Mouse (Mus musculus) heart, embryonic 11.5 days (tissue): ENCODE data around the gene Crk. TPM values are rescaled to one million over a fixed set of nuclear protein-coding genes. Genes with fewer than 3 reads are reported as not detected.

ENCODE experiments used
- ATAC-seq: fragments of 200-750 bp; cut with Nextera tagmentation; replicated peaks from 2 replicates; pipeline ENCODE4 v1.8.0; 2017; ENCODE audit warnings: moderate library complexity; ENCODE audit not compliant: insufficient number of reproducible peaks, low FRiP score, low TSS enrichment
- H3K27ac ChIP-seq: fragments of 300-500 bp; sonication (generic); 2 replicates; pipeline ENCODE4 v1.5.1; 2014; ENCODE audit warnings: mild to moderate bottlenecking, low read depth, low read length
- H3K27me3 ChIP-seq: fragments of 300-500 bp; sonication (generic); 2 replicates; pipeline ENCODE4 v1.6.1; 2014; ENCODE audit warnings: mild to moderate bottlenecking, low read length, mixed read lengths; ENCODE audit not compliant: control insufficient read depth, insufficient read depth
- H3K36me3 ChIP-seq: fragments of 300-500 bp; sonication (generic); 2 replicates; pipeline ENCODE4 v1.6.1; 2014; ENCODE audit warnings: mild to moderate bottlenecking, low read length, moderate library complexity, mixed read lengths; ENCODE audit not compliant: control insufficient read depth, insufficient read depth
- H3K4me1 ChIP-seq: fragments of 300-500 bp; sonication (generic); 2 replicates; pipeline ENCODE4 v1.6.1; 2014; ENCODE audit warnings: low read length; ENCODE audit not compliant: control insufficient read depth, insufficient read depth
- H3K4me2 ChIP-seq: fragments of 300-500 bp; sonication (generic); 2 replicates; pipeline ENCODE4 v1.6.1; 2014; ENCODE audit warnings: mild to moderate bottlenecking, moderate library complexity
- H3K4me3 ChIP-seq: fragments of 300-500 bp; sonication (generic); 2 replicates; pipeline ENCODE4 v1.5.1; 2014; ENCODE audit warnings: low read depth, low read length
- H3K9ac ChIP-seq: fragments of 300-500 bp; sonication (generic); 2 replicates; pipeline ENCODE4 v1.6.1; 2014; ENCODE audit warnings: mild to moderate bottlenecking, low read depth, low read length, moderate library complexity
- H3K9me3 ChIP-seq: fragments of 300-500 bp; sonication (generic); replicated peaks from 2 replicates; pipeline ENCODE4 v1.6.1; 2016; ENCODE audit warnings: low read length; ENCODE audit not compliant: control insufficient read depth
- WGBS: fragments of 180-500 bp; shearing (Covaris S2); extraction: QIAGEN DNeasy Blood & Tissue Kit; methylation state at CpG from one replicate; pipeline ENCODE4 v1.1.7; 2014; ENCODE audit not compliant: insufficient replicate concordance; 5-methylcytosine and 5-hydroxymethylcytosine counted together
- polyA plus RNA-seq: library from polyadenylated mRNA; unstranded; fragments of >200 nt; fragmentation: Nextera tagmentation; extraction: Ambion mirVana; gene quantifications from 2 replicates; pipeline ENCODE4 v1.2.1, GENCODE M21; 2014

Crk gene
- polyA plus RNA-seq, 1 experiment from 2014 or later = 90.3 TPM

DNA sequence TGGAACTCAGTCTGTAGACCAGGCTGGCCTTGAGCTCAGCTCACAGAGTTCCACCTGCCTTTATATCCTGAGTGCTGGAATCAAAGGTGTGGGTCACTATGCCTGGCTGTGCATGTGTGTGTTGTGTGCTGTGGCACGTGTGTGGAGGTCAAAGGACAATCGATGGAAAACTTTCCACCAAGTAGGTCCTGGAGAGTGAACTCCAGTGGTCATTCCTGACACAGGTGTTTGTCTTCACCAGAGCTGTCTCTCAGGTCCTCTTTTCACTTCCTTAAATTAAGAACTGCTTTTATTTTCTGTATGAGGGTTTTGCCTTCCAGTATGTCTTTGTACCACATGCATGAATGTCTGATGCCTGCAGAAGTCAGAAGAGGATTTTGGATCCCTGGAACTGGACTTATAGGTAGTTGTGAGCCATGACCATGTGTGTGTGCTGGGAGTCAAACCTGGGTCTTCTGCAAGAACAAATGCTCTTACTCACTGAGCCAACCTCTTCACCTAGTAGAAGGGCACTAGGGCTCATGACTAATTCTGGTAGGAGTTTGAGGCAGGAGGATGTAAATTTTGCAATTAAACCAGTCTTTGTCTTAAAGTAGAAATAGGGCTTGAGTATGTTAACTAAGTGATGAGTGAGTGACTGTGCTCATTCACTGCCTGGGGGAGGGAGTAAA, 58.9 kb downstream of the Crk start:
- no peaks in the 10 kb centered on the region for H3K27me3 ChIP-seq
- no peak overlapping the region for H3K4me2 ChIP-seq
- no peak overlapping the region for H3K9ac ChIP-seq
- ATAC-seq = no peak
- no peak overlapping the region for H3K4me3 ChIP-seq
- 0 out of 2 replicates have a peak, but pooled peaks cover 3% of the 10 kb centered on the region for H3K36me3 ChIP-seq
- H3K9me3 ChIP-seq = no peaks in the 10 kb centered on the region
- 82% methylated on average over 2 of the region's 2 CpGs for WGBS
- peaks cover 34% of the 10 kb centered on the region for H3K4me1 ChIP-seq
- no peak overlapping the region for H3K27ac ChIP-seq

DNA sequence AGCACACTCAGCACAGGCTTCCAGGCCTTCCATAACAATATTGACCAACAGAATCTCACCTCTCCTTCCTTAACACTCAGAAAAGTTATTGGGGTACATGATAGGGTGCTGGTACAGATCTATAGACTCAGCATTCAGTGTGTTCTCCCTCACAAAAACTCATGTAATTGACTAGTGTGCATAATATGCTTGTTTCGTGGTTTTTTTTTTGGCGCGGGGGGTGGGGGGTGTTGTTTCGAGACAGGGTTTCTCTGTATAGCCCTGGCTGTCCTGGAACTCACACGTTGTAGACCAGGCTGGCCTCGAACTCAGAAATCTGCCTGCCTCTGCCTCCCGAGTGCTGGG, 59.4 kb downstream of the Crk start:
- Histone ChIP-seq H3K9ac (no peak overlapping the region), H3K9me3 (no peaks in the 10 kb centered on the region), H3K4me3 (no peak overlapping the region), H3K4me2 (no peak overlapping the region), H3K27me3 (no peaks in the 10 kb centered on the region), H3K4me1 (peaks cover 34% of the 10 kb centered on the region), H3K27ac (no peak overlapping the region), H3K36me3 (0 out of 2 replicates have a peak, but pooled peaks cover 3% of the 10 kb centered on the region)
- WGBS = 92% methylated on average over 7 of the region's 7 CpGs
- no peak for ATAC-seq

DNA sequence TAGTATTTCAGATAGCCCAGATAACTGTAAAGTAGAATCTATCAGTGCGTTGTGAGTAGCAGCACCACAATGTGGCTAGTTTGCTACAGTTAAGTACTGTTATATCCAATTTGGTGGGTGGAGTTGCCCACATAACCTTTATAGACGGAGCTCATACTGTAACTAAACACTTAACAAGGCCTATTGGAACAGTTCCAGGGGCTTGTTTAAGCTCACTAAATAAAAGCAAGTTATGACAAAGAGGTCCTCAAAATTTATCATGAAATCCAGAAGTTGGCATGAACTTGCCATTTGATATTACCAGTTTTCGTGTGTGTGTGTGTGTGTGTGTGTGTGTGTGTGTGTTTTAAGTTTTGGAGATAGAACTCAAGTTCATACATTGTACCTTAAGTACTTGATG, 61.1 kb downstream of the Crk start:
- Histone ChIP-seq H3K27ac (no peak overlapping the region), H3K27me3 (no peaks in the 10 kb centered on the region), H3K9ac (no peak overlapping the region), H3K4me2 (no peak overlapping the region), H3K4me3 (no peak overlapping the region), H3K4me1 (peaks cover 31% of the 10 kb centered on the region), H3K36me3 (0 out of 2 replicates have a peak, but pooled peaks cover 3% of the 10 kb centered on the region), H3K9me3 (no peaks in the 10 kb centered on the region)
- no peak for ATAC-seq
- 79% methylated on average over 3 of the region's 3 CpGs for whole genome bisulfite sequencing

DNA sequence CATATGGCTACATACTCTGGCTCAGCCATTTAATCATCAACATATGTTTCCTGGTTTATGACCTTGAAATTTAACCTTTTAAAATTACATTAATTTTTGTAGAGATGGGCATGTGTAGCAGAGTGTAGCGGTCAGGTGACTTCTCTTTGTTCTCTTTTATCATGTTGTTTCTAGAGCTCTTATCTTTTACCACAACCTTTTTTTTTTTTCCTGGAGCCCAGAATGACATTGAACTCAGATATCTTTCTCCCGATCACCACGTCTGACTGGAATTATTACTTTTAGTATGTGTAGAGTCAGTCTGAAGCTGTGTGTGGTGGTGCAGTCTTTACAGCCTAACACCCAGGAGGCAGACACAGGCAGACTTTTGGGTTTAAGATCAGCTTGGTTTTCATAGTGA, 62.6 kb downstream of the Crk start:
- Histone ChIP-seq H3K4me1 (peaks cover 29% of the 10 kb centered on the region), H3K9ac (no peak overlapping the region), H3K36me3 (0 out of 2 replicates have a peak, but pooled peaks cover 3% of the 10 kb centered on the region), H3K4me3 (no peak overlapping the region), H3K9me3 (no peaks in the 10 kb centered on the region), H3K27ac (no peak overlapping the region), H3K4me2 (no peak overlapping the region), H3K27me3 (no peaks in the 10 kb centered on the region)
- WGBS = 61% methylated on average over 3 of the region's 3 CpGs
- ATAC-seq = no peak

DNA sequence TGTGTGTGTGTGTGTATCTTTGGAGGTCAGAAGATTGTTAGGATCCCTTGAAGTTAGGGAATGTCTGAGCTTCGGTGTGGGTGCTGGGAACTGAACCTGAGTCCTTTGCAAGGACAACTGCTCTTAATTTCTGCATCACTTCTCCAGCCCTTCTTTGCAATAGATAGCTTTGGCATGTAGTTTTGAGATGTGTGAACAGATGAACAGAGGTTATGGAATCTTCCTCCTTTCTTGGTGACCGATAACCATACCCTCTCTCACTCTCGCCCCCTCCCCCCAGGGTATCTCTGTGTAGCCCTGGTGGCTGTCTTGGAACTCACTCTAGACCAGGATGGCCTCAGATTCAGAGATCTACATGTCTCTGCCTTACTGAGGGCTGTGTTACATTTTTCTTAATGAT, 65.7 kb downstream of the Crk start:
- Histone ChIP-seq H3K27ac (no peak overlapping the region), H3K9ac (no peak overlapping the region), H3K4me2 (no peak overlapping the region), H3K27me3 (no peaks in the 10 kb centered on the region), H3K4me3 (no peak overlapping the region), H3K4me1 (peaks cover 31% of the 10 kb centered on the region), H3K9me3 (no peaks in the 10 kb centered on the region), H3K36me3 (no peaks in the 10 kb centered on the region)
- 84% methylated on average over 3 of the region's 3 CpGs for WGBS
- no peak for ATAC-seq

DNA sequence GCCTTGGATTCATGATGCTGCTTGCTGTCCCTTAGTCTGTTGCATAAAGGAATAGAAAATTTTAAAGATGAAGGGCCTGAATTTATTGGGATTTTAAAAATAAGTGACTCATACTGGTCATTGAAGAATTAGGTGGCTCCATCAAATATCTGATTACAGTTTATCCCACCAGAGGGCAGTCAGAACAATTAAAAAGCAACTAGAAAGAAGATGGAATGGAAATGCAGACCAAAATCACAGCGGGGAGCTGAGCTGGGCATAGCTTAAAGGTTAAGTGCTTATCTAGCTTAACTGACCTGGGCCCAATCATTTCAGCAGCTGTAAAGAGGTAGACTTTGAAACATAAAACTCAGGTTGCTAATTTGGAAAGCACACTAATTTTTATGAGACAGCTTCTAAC, 71.5 kb downstream of the Crk start:
- H3K9me3 ChIP-seq = no peaks in the 10 kb centered on the region
- H3K4me3 ChIP-seq = no peak overlapping the region
- no peaks in the 10 kb centered on the region for H3K36me3 ChIP-seq
- 77% methylated on average over 1 of the region's 1 CpGs for WGBS
- no peak overlapping the region for H3K4me2 ChIP-seq
- H3K27ac ChIP-seq = no peak overlapping the region
- peaks cover 15% of the 10 kb centered on the region; the same call in 1 of the 2 replicates for H3K4me1 ChIP-seq
- H3K27me3 ChIP-seq = no peaks in the 10 kb centered on the region
- ATAC-seq = no peak
- H3K9ac ChIP-seq = no peak overlapping the region

DNA sequence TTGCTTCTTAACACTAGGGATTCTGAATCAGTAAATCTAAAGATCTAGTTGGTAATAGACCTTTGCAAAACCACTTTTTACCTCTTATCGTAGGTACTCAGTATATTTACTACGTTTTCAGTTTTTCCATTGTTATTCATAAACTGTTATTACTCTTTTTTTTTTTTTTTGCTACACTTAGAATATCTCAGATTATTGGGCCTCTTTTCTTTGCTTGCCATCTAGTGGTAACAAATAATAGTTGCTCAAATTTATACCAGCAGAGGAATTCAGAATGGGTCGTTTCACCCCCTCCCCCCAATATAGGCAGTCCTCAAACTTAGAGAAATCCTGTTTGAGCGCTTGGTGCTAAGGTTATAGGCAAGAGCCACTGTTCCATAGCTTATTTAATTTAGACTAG, 72.0 kb downstream of the Crk start:
- no peaks in the 10 kb centered on the region for H3K27me3 ChIP-seq
- ATAC-seq = no peak
- no peak overlapping the region for H3K4me3 ChIP-seq
- no peak overlapping the region for H3K9ac ChIP-seq
- H3K4me2 ChIP-seq = no peak overlapping the region
- H3K4me1 ChIP-seq = peaks cover 15% of the 10 kb centered on the region; the same call in 1 of the 2 replicates
- H3K9me3 ChIP-seq = no peaks in the 10 kb centered on the region
- H3K36me3 ChIP-seq = peaks cover 4% of the 10 kb centered on the region; the same call in 1 of the 2 replicates
- WGBS = 87% methylated on average over 4 of the region's 4 CpGs
- no peak overlapping the region for H3K27ac ChIP-seq

Other genes with a start within 250 kb of the Crk start
- 2.4 and 5.4 TPM in 2 replicates for gene Serpinf2, start 239.7 kb upstream of the Crk start, polyA plus RNA-seq
- 3.6 and 4.0 TPM in 2 replicates for gene Wdr81, start 224.5 kb upstream of the Crk start, polyA plus RNA-seq
- 14.4 and 16.1 TPM in 2 replicates for gene Tlcd2, start 217.5 kb upstream of the Crk start, polyA plus RNA-seq
- 56.1 and 62.1 TPM in 2 replicates for gene Prpf8, start 192.4 kb upstream of the Crk start, polyA plus RNA-seq
- 0.94 and 2.0 TPM in 2 replicates for gene Rilp, start 169.2 kb upstream of the Crk start, polyA plus RNA-seq
- 7.6 and 8.7 TPM in 2 replicates for gene Scarf1, start 165.7 kb upstream of the Crk start, polyA plus RNA-seq
- gene Slc43a2, start 147.6 kb upstream of the Crk start, polyA plus RNA-seq = 2.7 and 4.2 TPM in 2 replicates
- gene Pitpna, start 91.2 kb upstream of the Crk start, polyA plus RNA-seq = 57.1 and 59.7 TPM in 2 replicates
- gene Inpp5k, start 48.3 kb upstream of the Crk start, polyA plus RNA-seq = 19.7 and 21.0 TPM in 2 replicates
- 33.0 and 54.5 TPM in 2 replicates for gene Myo1c, start 28.8 kb upstream of the Crk start, polyA plus RNA-seq
- gene Ywhae, start 53.6 kb downstream of the Crk start, polyA plus RNA-seq = 893 and 924 TPM in 2 replicates
- gene Doc2b, start 116.8 kb downstream of the Crk start, polyA plus RNA-seq = 0.13 and 0.14 TPM in 2 replicates